Mouse (Mus musculus) lung, postnatal 25 days (tissue): ENCODE data around the gene Vash2.
"Not testable (repeated sequence)": the region's sequence is repeated elsewhere in the genome, so short reads cannot be mapped to it uniquely, and the experiment has no call there.

Experiments used
- DNase-seq: peaks from one replicate; pipeline ENCODE4 v3.0.0; 2022; ENCODE audit warnings: low spot score

Vash2 gene

DNA sequence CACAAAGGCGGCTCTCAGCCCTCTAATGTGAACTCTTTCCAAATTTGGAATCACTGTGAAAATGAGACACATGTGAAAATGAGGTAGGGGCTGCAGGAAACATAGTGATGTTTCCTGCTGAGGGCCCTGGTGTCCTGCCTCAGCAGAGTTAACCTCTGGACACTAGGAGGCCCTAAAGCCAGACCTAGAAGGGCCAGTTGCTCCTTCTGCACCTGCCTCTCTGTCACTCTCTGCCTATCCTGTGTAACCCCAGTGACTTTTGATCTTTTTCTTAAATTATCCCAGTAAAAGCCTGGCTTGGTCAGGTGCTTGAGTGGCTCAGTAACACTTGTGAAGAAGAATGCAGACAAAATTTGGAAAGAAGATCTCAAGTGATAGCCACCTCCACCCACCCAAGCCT, 4.3 kb downstream of the Vash2 start:
- DNase-seq, result no peak

GRCm38 (mm10) chr1:190974191-190974590, 4.9 kb downstream of the Vash2 start:
- no peak for DNase-seq

DNA sequence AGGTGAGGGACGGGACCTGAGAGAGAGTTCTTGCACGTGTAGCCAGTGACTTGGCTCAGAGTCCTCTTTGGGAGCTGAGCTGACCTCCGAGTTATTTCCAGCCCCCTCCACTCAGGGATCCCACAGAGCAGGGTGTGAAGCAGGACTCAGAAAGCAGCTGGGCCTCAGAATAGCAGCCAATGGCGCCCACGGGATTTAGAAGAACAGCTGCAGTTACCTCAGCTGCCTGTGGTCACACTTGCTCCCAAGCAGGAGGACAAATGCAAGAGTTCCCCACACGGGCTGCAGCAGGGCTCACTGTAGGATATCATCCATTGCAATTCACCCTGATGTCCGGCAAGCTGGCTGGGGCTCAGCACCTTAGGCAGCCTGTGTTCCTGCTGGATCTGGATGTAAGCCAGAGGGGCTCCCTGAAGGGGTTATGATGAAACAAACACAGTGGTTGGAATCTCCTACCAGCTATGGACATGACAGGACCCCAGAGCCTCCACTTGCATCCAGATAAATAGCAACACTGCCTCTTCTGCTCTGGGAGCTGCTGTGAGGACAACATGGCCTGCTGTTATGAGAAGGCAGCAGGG, 6.4 kb downstream of the Vash2 start:
- no peak for DNase-seq

GRCm38 (mm10) chr1:190971708-190972610, 7.1 kb downstream of the Vash2 start:
- no peak for DNase-seq

DNA sequence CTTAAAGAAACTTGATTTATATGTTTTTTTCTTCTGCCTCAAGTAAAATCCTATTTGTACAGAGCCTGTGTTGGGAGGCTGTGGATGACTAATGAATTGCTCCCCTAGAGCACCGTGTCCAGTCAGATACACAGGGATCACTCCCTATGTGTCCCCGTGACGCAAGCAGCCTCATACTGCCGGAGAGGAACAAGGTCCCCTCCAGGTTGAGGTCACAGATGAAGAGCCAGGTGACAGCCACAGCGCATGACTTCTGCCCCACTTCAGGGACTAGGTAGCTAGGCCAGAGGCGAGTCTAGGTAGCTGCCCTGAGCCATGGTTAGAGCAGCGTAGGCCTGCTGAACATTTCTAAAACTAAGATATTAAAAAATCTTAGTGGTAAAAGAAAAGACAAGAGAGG, 11.1 kb downstream of the Vash2 start:
- DNase-seq, result no peak

- DNase-seq, result no peak
These were observed 13.9 kb downstream of the Vash2 start for GRCm38 (mm10) chr1:190964992-190965780.

GRCm38 (mm10) chr1:190962760-190963159, 16.3 kb downstream of the Vash2 start:
- DNase-seq, result no peak

DNA sequence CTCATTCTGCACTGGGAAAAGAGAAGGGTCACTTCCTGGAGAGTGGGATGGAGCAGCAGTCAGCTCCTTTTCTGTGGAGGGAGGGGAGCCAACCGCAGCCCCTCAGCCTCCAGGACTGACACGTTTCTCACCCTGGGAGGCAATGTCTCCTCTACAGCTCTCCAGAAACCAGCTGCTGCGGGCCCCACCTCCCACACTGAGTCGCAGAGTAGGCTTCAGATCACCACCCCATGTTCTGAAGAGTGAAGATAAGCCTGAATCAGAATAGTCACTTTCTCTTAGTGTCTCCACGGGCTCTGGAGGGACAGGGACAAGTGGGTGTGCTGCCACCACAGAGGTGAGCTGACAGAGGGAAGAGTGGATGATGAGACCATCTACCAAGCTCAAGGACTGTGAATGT, 20.3 kb downstream of the Vash2 start:
- no peak for DNase-seq

DNA sequence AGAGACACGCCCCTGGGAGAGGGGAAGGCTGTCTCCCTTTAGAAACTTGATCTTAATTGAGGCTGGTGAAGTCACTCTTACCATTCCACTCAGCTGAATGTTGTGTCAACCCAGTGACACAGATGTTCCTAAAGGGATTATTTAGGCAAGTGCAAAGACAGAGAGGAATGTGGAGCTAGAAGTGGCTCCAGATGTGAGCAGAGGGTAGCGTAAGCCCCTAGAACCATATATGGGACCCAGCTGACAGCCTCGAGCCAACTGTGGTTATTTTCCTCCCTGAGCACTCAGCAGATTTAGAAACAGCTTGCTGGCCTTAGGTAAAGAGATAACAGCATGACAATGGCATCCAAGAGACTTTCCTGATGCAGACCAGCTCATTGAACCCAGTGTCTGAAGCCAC, 26.1 kb downstream of the Vash2 start:
- DNase-seq, result no peak

- DNase-seq, result no peak
These were observed 28.1 kb downstream of the Vash2 start for GRCm38 (mm10) chr1:190951014-190951413.

GRCm38 (mm10) chr1:190948846-190949245, 30.2 kb downstream of the Vash2 start:
- DNase-seq, result no peak

- DNase-seq, result no peak
These were observed 30.7 kb downstream of the Vash2 start for GRCm38 (mm10) chr1:190948439-190948838.

DNA sequence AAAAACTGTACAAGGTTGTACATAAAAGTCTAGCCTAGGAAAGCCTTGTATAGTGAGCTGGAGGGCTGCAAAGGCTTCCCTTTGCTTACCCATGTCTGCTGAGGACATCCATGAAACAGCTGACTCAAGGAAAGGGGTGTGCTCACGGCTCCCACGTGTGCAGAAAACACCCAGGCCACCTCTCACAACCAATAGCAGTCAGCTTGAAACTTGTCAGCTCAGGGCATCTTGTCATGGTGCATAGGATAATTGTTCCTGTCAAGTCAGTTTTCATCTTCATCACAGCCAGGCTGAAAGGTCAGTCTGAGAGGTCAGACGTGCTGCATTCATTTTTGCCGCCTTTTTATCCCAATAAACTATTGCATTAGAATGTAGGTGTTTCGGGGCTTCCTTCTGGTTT, 31.1 kb downstream of the Vash2 start:
- DNase-seq, result no peak

DNA sequence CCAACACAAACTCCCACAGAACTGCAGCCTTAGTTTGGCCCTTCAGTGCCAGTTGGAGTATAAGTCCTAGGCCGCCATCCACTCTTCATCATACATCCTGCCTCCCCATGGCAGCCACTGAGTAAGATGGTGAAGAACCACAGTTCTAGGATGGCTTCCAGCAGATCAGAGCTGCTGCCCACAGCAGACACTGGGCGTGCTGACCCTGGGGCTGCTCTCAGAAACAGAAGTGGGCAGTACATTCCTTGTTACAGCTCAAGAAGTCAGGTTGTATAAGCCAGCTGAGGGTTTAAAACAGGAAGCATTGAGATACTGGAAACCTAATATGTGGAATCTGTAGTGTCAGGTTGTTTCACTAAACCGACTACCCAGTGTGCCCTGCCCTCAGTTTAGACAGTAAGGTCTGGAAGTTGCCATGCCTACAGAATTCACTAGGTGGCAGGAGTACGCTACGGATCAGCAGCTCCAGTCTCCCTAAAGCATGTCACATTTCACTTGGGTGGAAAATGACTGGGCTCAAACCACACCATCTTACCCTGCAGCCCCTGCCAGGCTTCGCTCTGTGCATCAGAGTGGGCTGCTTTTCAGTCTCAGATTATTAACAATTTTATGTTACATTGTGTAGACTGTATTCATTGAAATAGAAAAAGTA, 34.9 kb downstream of the Vash2 start:
- DNase-seq, result peak; percentile 71

- DNase-seq, result no peak
These were observed 39.3 kb downstream of the Vash2 start for GRCm38 (mm10) chr1:190939803-190940202.

- no peak for DNase-seq
These were observed 48.9 kb downstream of the Vash2 start for GRCm38 (mm10) chr1:190930181-190930580.

GRCm38 (mm10) chr1:190929010-190929695, 49.9 kb downstream of the Vash2 start:
- peak; percentile 43 for DNase-seq

GRCm38 (mm10) chr1:190928370-190929009, 50.6 kb downstream of the Vash2 start:
- peak; percentile 99 for DNase-seq

- no peak for DNase-seq
These were observed 51.2 kb downstream of the Vash2 start for GRCm38 (mm10) chr1:190927751-190928369.

DNA sequence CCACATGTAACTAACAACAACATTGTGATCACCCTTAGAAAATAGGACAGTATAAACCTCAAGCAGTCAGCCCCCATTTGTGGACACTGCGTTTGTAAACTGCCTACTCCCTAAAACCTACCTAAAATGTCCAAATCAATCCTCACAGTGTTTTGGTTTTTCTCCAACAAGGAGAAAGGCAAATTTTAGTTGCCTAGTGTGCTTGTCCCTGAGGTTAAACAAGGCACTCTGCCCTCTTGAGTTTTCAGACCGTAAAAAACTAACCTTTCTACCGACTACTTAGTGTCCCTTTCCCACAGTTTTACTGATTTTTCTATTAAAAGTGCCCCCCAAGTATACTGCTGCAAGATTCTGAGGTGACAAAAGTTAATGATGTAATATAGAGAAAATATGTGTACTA, 51.8 kb downstream of the Vash2 start:
- DNase-seq, result no peak

DNA sequence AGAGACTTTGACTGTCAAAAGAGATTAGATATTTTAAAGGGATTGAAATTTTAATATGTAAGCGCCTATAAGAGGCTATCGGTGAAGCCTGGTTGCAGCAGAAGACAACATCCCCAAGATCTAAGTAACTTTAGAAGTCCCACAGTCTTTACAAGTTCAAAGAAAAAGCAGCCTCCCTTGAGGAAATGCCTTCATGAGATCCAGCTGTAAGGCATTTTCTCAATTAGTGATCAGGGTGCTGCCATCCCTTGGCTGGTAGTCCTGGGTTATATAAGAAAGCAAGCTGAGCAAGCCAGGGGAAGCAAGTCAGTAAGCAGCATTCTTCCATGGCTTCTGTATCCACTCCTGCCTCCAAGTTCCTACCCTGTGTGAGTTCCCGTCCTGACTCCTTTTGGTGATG, 54.3 kb downstream of the Vash2 start, which contains the start of gene Angel2:
Gene Angel2, plus strand, starts transcription at position 301 of the 400 bp plus-strand sequence.
- not testable (repeated sequence) for DNase-seq
